Mouse (Mus musculus): ENCODE results near the gene Glrb. TPM values are rescaled to one million over a fixed set of nuclear protein-coding genes. Genes with fewer than 3 reads are reported as not detected.

Gene Glrb
- total and polyA plus RNA-seq, 3 experiments: not detected

- Histone ChIP-seq H3K27ac (ENCODE audit: control insufficient read depth, low read depth, low read length) (no peak overlapping the region), H3K4me1 (ENCODE audit: control insufficient read depth in 1 of 2, insufficient read depth in 2 of 2, low read length in 2 of 2) (no peaks in the 10 kb centered on the region), H3K27me3 (ENCODE audit: control insufficient read depth in 1 of 2, insufficient read depth in 2 of 2, low read length in 2 of 2) (no peaks in the 10 kb centered on the region), H3K79me2 (ENCODE audit: control insufficient read depth, insufficient read depth, low read length, poor library complexity) (no peaks in the 10 kb centered on the region), H3K9me3 (replicated peaks; ENCODE audit: insufficient read depth, low read length) (no peaks in the 10 kb centered on the region), H3K4me3 (ENCODE audit: control insufficient read depth in 1 of 2, insufficient read depth in 1 of 2, low read depth in 2 of 2, low read length in 2 of 2) (no peak overlapping the region), H3K36me3 (ENCODE audit: control insufficient read depth in 1 of 2, insufficient read depth in 2 of 2, low read length in 2 of 2) (no peaks in the 10 kb centered on the region), H3K9ac (ENCODE audit: control insufficient read depth, low read depth, low read length, poor library complexity, severe bottlenecking) (no peak overlapping the region)
- TF ChIP-seq RCOR1 (IDR thresholded peaks at IDR 0.05; ENCODE audit: low read depth, low read length): no peak
- no peak for TF ChIP-seq MYC (IDR thresholded peaks at IDR 0.05; ENCODE audit: low read depth, low read length)
- TF ChIP-seq NELFE (IDR thresholded peaks at IDR 0.05; ENCODE audit: low read depth, low read length): no peak
- TF ChIP-seq MYB (IDR thresholded peaks at IDR 0.05; ENCODE audit: low read depth, low read length): no peak
- no peak for TF ChIP-seq RAD21 (IDR thresholded peaks at IDR 0.05; ENCODE audit: low read depth, low read length)
- TF ChIP-seq POLR2AphosphoS5 (IDR thresholded peaks at IDR 0.05; ENCODE audit: borderline replicate concordance, low read depth, low read length): no peak
- no peak for TF ChIP-seq MAX (IDR thresholded peaks at IDR 0.05; ENCODE audit: low read length)
- TF ChIP-seq POLR2A (IDR thresholded peaks at IDR 0.05; ENCODE audit: control insufficient read depth in 1 of 2, insufficient read depth in 1 of 2, low read depth in 1 of 2, low read length in 2 of 2, poor library complexity in 1 of 2): no peak
- TF ChIP-seq UBTF (IDR thresholded peaks at IDR 0.05; ENCODE audit: borderline replicate concordance, insufficient read depth, low read depth, low read length): no peak
- TF ChIP-seq E2F4 (IDR thresholded peaks at IDR 0.05; ENCODE audit: borderline replicate concordance, low read depth, low read length): no peak
- TF ChIP-seq ZC3H11A (IDR thresholded peaks at IDR 0.05; ENCODE audit: low read depth, low read length): no peak
- TF ChIP-seq POLR2AphosphoS2 (IDR thresholded peaks at IDR 0.05; ENCODE audit: low read length): no peak
- no peak for TF ChIP-seq USF1 (IDR thresholded peaks at IDR 0.05; ENCODE audit: low read depth, low read length)
- no peak for TF ChIP-seq ELF1 (IDR thresholded peaks at IDR 0.05; ENCODE audit: low read depth, low read length)
- TF ChIP-seq TAL1 (IDR thresholded peaks at IDR 0.05; ENCODE audit: low read length): no peak
- TF ChIP-seq BHLHE40 (IDR thresholded peaks at IDR 0.05; ENCODE audit: borderline replicate concordance, low read depth, low read length): no peak
- no peak for TF ChIP-seq MEF2A (IDR thresholded peaks at IDR 0.05; ENCODE audit: extremely low read depth, insufficient replicate concordance, low read depth, low read length, poor library complexity, severe bottlenecking)
- no peak for TF ChIP-seq MAFK (IDR thresholded peaks at IDR 0.05; ENCODE audit: borderline replicate concordance, low read depth, low read length)
- no peak for TF ChIP-seq ZNF384 (IDR thresholded peaks at IDR 0.05; ENCODE audit: low read depth, low read length)
- TF ChIP-seq CHD2 (IDR thresholded peaks at IDR 0.05; ENCODE audit: low read length): no peak
- DNase-seq (ENCODE audit: low read depth, low spot score): no peak
Observed at GRCm38 (mm10) chr3:80813734-80814133, 99.7 kb downstream of the Glrb start.

GRCm38 (mm10) chr3:80812237-80812636 lies 101.2 kb downstream of the Glrb start:
- Histone ChIP-seq H3K4me1 (ENCODE audit: control insufficient read depth in 1 of 2, insufficient read depth in 2 of 2, low read length in 2 of 2) (no peaks in the 10 kb centered on the region), H3K36me3 (ENCODE audit: control insufficient read depth in 1 of 2, insufficient read depth in 2 of 2, low read length in 2 of 2) (no peaks in the 10 kb centered on the region), H3K9ac (ENCODE audit: control insufficient read depth, low read depth, low read length, poor library complexity, severe bottlenecking) (no peak overlapping the region), H3K27me3 (ENCODE audit: control insufficient read depth in 1 of 2, insufficient read depth in 2 of 2, low read length in 2 of 2) (no peaks in the 10 kb centered on the region), H3K9me3 (replicated peaks; ENCODE audit: insufficient read depth, low read length) (no peaks in the 10 kb centered on the region), H3K79me2 (ENCODE audit: control insufficient read depth, insufficient read depth, low read length, poor library complexity) (no peaks in the 10 kb centered on the region), H3K4me3 (ENCODE audit: control insufficient read depth in 1 of 2, insufficient read depth in 1 of 2, low read depth in 2 of 2, low read length in 2 of 2) (no peak overlapping the region), H3K27ac (ENCODE audit: control insufficient read depth, low read depth, low read length) (no peak overlapping the region)
- TF ChIP-seq ETS1 (IDR thresholded peaks at IDR 0.05; ENCODE audit: low read depth, low read length): no peak
- TF ChIP-seq MEF2A (IDR thresholded peaks at IDR 0.05; ENCODE audit: extremely low read depth, insufficient replicate concordance, low read depth, low read length, poor library complexity, severe bottlenecking): no peak
- TF ChIP-seq POLR2AphosphoS2 (IDR thresholded peaks at IDR 0.05; ENCODE audit: low read length): no peak
- TF ChIP-seq E2F4 (IDR thresholded peaks at IDR 0.05; ENCODE audit: borderline replicate concordance, low read depth, low read length): no peak
- no peak for TF ChIP-seq ZKSCAN1 (IDR thresholded peaks at IDR 0.05; ENCODE audit: low read depth, low read length)
- no peak for TF ChIP-seq MYB (IDR thresholded peaks at IDR 0.05; ENCODE audit: low read depth, low read length)
- TF ChIP-seq MAZ (IDR thresholded peaks at IDR 0.05; ENCODE audit: low read depth, low read length): no peak
- TF ChIP-seq POLR2AphosphoS5 (IDR thresholded peaks at IDR 0.05; ENCODE audit: borderline replicate concordance, low read depth, low read length): no peak
- no peak for TF ChIP-seq MAX (IDR thresholded peaks at IDR 0.05; ENCODE audit: low read length)
- TF ChIP-seq ZC3H11A (IDR thresholded peaks at IDR 0.05; ENCODE audit: low read depth, low read length): no peak
- no peak for TF ChIP-seq MYC (IDR thresholded peaks at IDR 0.05; ENCODE audit: low read depth, low read length)
- no peak for TF ChIP-seq SMC3 (IDR thresholded peaks at IDR 0.05; ENCODE audit: low read depth, low read length)
- TF ChIP-seq ZNF384 (IDR thresholded peaks at IDR 0.05; ENCODE audit: low read depth, low read length): no peak
- TF ChIP-seq USF2 (IDR thresholded peaks at IDR 0.05; ENCODE audit: borderline replicate concordance in 1 of 2, insufficient read depth in 1 of 2, low read depth in 1 of 2, low read length in 2 of 2): no peak
- TF ChIP-seq KAT2A (conservative IDR thresholded peaks at IDR 0.05; ENCODE audit: low read depth, low read length): no peak
- TF ChIP-seq CHD1 (IDR thresholded peaks at IDR 0.05; ENCODE audit: low read depth, low read length): no peak
- no peak for TF ChIP-seq RAD21 (IDR thresholded peaks at IDR 0.05; ENCODE audit: low read depth, low read length)
- TF ChIP-seq JUND (IDR thresholded peaks at IDR 0.05; ENCODE audit: low read depth, low read length): no peak
- DNase-seq (ENCODE audit: low read depth, low spot score): no peak
